Mouse (Mus musculus) lung, adult 2 months (tissue): ENCODE measurements at regions not wholly inside any gene's neighbourhood (a gene's known extent, or its start where the extent isn't known, plus 50 kb on each side); places are given as distances from the start of the nearest gene placed in this dataset.

Experiments used
- CTCF ChIP-seq: fragments of 200-500 bp; IDR thresholded peaks from 2 replicates; pipeline ENCODE4 v1.5.1; 2011; ENCODE audit warnings: mild to moderate bottlenecking, low read length, control low read depth; ENCODE audit not compliant: insufficient read depth
- POLR2A ChIP-seq: fragments of 200-500 bp; IDR thresholded peaks from 2 replicates; pipeline ENCODE4 v1.6.1; 2011; ENCODE audit warnings: low read depth, mild to moderate bottlenecking, control low read depth, low read length, borderline replicate concordance; ENCODE audit errors: extremely low read depth

DNA sequence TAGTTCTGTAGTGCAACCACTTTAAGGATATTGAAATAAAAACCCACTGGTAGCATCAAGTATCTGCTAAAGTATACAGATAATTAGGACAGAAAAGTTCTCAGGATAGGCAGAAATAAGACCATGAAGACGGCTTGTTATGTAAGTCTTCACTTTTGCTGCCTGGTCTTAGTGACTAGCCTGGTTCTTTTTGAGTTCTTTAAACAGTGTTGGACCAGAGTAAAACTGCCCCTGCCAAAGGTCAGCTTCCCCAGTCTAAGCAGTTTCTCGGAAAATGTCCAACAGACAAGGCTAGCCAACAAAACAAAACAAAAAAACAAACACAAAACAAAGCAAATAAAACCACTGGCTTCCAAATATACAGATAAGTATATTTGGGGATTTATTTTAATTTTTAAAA lies 85.1 kb upstream of the Ngf start:
- TF ChIP-seq CTCF: no peak
- TF ChIP-seq POLR2A: no peak
